Mouse (Mus musculus) forebrain, embryonic 14.5 days (tissue): ENCODE results near the gene Fam168a. TPM values are rescaled to one million over a fixed set of nuclear protein-coding genes. Genes with fewer than 3 reads are reported as not detected.
A peak's percentile ranks its signal among the peaks of the same experiment; 100 is the strongest.
"Not testable (repeated sequence)": the region's sequence is repeated elsewhere in the genome, so short reads cannot be mapped to it uniquely, and the experiment has no call there.

Experiments used
- ATAC-seq: fragments of 200-750 bp; cut with Nextera tagmentation; 2 replicates; pipeline ENCODE4 v1.8.0; 2017; ENCODE audit warnings: mild to moderate bottlenecking, moderate library complexity
- DNase-seq: peaks from one replicate; pipeline ENCODE4 v3.0.0-alpha.2; 2015; ENCODE audit warnings: low spot score
- H3K27ac ChIP-seq: fragments of 300-500 bp; sonication (generic); 2 replicates; pipeline ENCODE4 v1.5.1; 2014; ENCODE audit warnings: low read depth, mild to moderate bottlenecking, control low read depth, low read length, moderate library complexity
- H3K27me3 ChIP-seq: fragments of 300-500 bp; sonication (generic); replicated peaks from 2 replicates; pipeline ENCODE4 v1.6.1; 2014; ENCODE audit warnings: low read length, control low read depth, mixed read lengths; ENCODE audit not compliant: control insufficient read depth, insufficient read depth
- H3K36me3 ChIP-seq: fragments of 300-500 bp; sonication (generic); 2 replicates; pipeline ENCODE4 v1.6.1; 2014; ENCODE audit warnings: low read length, control low read depth; ENCODE audit not compliant: control insufficient read depth, insufficient read depth
- H3K4me1 ChIP-seq: fragments of 300-500 bp; sonication (generic); 2 replicates; pipeline ENCODE4 v1.6.1; 2014; ENCODE audit warnings: antibody characterized with exemption, low read length, control low read depth; ENCODE audit not compliant: control insufficient read depth, insufficient read depth
- H3K4me2 ChIP-seq: fragments of 300-500 bp; sonication (generic); 2 replicates; pipeline ENCODE4 v1.6.1; 2014; ENCODE audit warnings: mild to moderate bottlenecking, control low read depth, low read length
- H3K4me3 ChIP-seq: fragments of 300-500 bp; sonication (generic); 2 replicates; pipeline ENCODE4 v1.5.1; 2014; ENCODE audit warnings: low read depth, low read length, control low read depth
- H3K9ac ChIP-seq: fragments of 300-500 bp; sonication (generic); 2 replicates; pipeline ENCODE4 v1.6.1; 2014; ENCODE audit warnings: mild to moderate bottlenecking, low read length, control low read depth, moderate library complexity
- H3K9me3 ChIP-seq: fragments of 300-500 bp; sonication (generic); replicated peaks from 2 replicates; pipeline ENCODE4 v1.6.1; 2016; ENCODE audit warnings: low read length, control low read depth, mixed read lengths; ENCODE audit not compliant: control insufficient read depth
- WGBS: fragments of 180-500 bp; shearing (Covaris S2); extraction: QIAGEN DNeasy Blood & Tissue Kit; methylation state at CpG from one replicate; pipeline ENCODE4 v1.1.7; 2014; 5-methylcytosine and 5-hydroxymethylcytosine counted together
- polyA plus RNA-seq: library from polyadenylated mRNA; unstranded; fragments of >200 nt; fragmentation: Nextera tagmentation; extraction: Ambion mirVana; gene quantifications from 2 replicates; pipeline ENCODE4 v1.2.1, GENCODE M21; 2014

The Fam168a gene
- polyA plus RNA-seq, 1 experiment from 2014 or later, result 86.6 TPM

- Histone ChIP-seq H3K36me3 (peaks cover 4% of the 10 kb centered on the region; the same call in 1 of the 2 replicates), H3K27ac (no peak overlapping the region), H3K4me3 (no peak overlapping the region), H3K4me1 (no peaks in the 10 kb centered on the region), H3K4me2 (no peak overlapping the region), H3K9me3 (no peaks in the 10 kb centered on the region), H3K27me3 (no peaks in the 10 kb centered on the region), H3K9ac (no peak overlapping the region)
- ATAC-seq (no peak), DNase-seq (no peak)
Observed at GRCm38 (mm10) chr7:100845026-100845400, 138.6 kb downstream of the Fam168a start.

GRCm38 (mm10) chr7:100845412-100845811 lies 139.0 kb downstream of the Fam168a start:
- H3K4me3 ChIP-seq, result no peak overlapping the region
- H3K36me3 ChIP-seq, result peaks cover 4% of the 10 kb centered on the region; the same call in 1 of the 2 replicates
- no peaks in the 10 kb centered on the region for H3K4me1 ChIP-seq
- H3K27ac ChIP-seq, result no peak overlapping the region
- no peak overlapping the region for H3K9ac ChIP-seq
- no peaks in the 10 kb centered on the region for H3K9me3 ChIP-seq
- no peaks in the 10 kb centered on the region for H3K27me3 ChIP-seq
- H3K4me2 ChIP-seq, result no peak overlapping the region
- no peak for DNase-seq
- ATAC-seq, result no peak
- 57% methylated on average over 1 of the region's 1 CpGs for WGBS

- ATAC-seq, H3K27ac ChIP-seq, H3K4me3 ChIP-seq, H3K4me2 ChIP-seq, H3K9me3 ChIP-seq, H3K4me1 ChIP-seq, H3K36me3 ChIP-seq, H3K9ac ChIP-seq, DNase-seq, H3K27me3 ChIP-seq: not testable (repeated sequence)
- 65% methylated on average over 7 of the region's 7 CpGs for WGBS
Observed at GRCm38 (mm10) chr7:100846033-100846432, 139.6 kb downstream of the Fam168a start.

- no peaks in the 10 kb centered on the region for H3K9me3 ChIP-seq
- H3K4me3 ChIP-seq, result no peak overlapping the region
- H3K27ac ChIP-seq, result no peak overlapping the region
- H3K9ac ChIP-seq, result no peak overlapping the region
- ATAC-seq, result no peak
- no peaks in the 10 kb centered on the region; the same call in 1 of the 2 replicates for H3K36me3 ChIP-seq
- no peaks in the 10 kb centered on the region for H3K27me3 ChIP-seq
- no peak overlapping the region for H3K4me2 ChIP-seq
- 89% methylated on average over 6 of the region's 6 CpGs for WGBS
- 0 out of 2 replicates have a peak, but pooled peaks cover 3% of the 10 kb centered on the region for H3K4me1 ChIP-seq
- no peak for DNase-seq
Observed at GRCm38 (mm10) chr7:100847131-100847530, 140.7 kb downstream of the Fam168a start.

GRCm38 (mm10) chr7:100848744-100849143 lies 142.3 kb downstream of the Fam168a start:
- no peak overlapping the region for H3K27ac ChIP-seq
- no peaks in the 10 kb centered on the region for H3K27me3 ChIP-seq
- WGBS, result 23% methylated on average over 6 of the region's 6 CpGs
- H3K4me3 ChIP-seq, result no peak overlapping the region
- no peak overlapping the region for H3K9ac ChIP-seq
- H3K36me3 ChIP-seq, result no peaks in the 10 kb centered on the region
- DNase-seq (peak; percentile 67), ATAC-seq (no peak)
- H3K9me3 ChIP-seq, result no peaks in the 10 kb centered on the region
- H3K4me2 ChIP-seq, result no peak overlapping the region
- H3K4me1 ChIP-seq, result 0 out of 2 replicates have a peak, but pooled peaks cover 3% of the 10 kb centered on the region

GRCm38 (mm10) chr7:100849508-100849907 lies 143.1 kb downstream of the Fam168a start:
- Histone ChIP-seq H3K4me1 (0 out of 2 replicates have a peak, but pooled peaks cover 8% of the 10 kb centered on the region), H3K27ac (no peak overlapping the region), H3K9me3 (no peaks in the 10 kb centered on the region), H3K27me3 (no peaks in the 10 kb centered on the region), H3K4me2 (no peak overlapping the region), H3K36me3 (no peaks in the 10 kb centered on the region), H3K4me3 (no peak overlapping the region), H3K9ac (no peak overlapping the region)
- ATAC-seq (no peak), DNase-seq (no peak)
- WGBS, result 98% methylated on average over 2 of the region's 2 CpGs

GRCm38 (mm10) chr7:100851481-100852356 lies 145.3 kb downstream of the Fam168a start:
- Histone ChIP-seq H3K4me2 (no peak overlapping the region), H3K27ac (no peak overlapping the region), H3K27me3 (no peaks in the 10 kb centered on the region), H3K4me3 (no peak overlapping the region), H3K9ac (0 out of 2 replicates have a peak overlapping the region, but pooled peaks have one; percentile 13), H3K4me1 (peaks cover 19% of the 10 kb centered on the region), H3K9me3 (no peaks in the 10 kb centered on the region), H3K36me3 (no peaks in the 10 kb centered on the region)
- 65% methylated on average over 9 of the region's 9 CpGs for WGBS
- ATAC-seq, result no peak
- DNase-seq, result peak; percentile 35

GRCm38 (mm10) chr7:100853396-100853795 lies 147.0 kb downstream of the Fam168a start:
- ATAC-seq, result no peak
- WGBS, result 83% methylated on average over 3 of the region's 3 CpGs

GRCm38 (mm10) chr7:100854137-100854814 lies 147.8 kb downstream of the Fam168a start:
- H3K9ac ChIP-seq, result no peak overlapping the region

More at GRCm38 (mm10) chr7:100853396-100853795, 147.0 kb downstream of the Fam168a start:
- Histone ChIP-seq H3K36me3 (no peaks in the 10 kb centered on the region), H3K9ac (no peak overlapping the region), H3K4me3 (no peak overlapping the region), H3K4me2 (no peak overlapping the region), H3K27me3 (no peaks in the 10 kb centered on the region), H3K9me3 (no peaks in the 10 kb centered on the region), H3K4me1 (peaks cover 19% of the 10 kb centered on the region), H3K27ac (no peak overlapping the region)
- no peak for DNase-seq

More at GRCm38 (mm10) chr7:100854137-100854814, 147.8 kb downstream of the Fam168a start:
- ATAC-seq (no peak), DNase-seq (no peak)
- WGBS, result 52% methylated on average over 6 of the region's 6 CpGs
- Histone ChIP-seq H3K27ac (no peak overlapping the region), H3K4me1 (peaks cover 19% of the 10 kb centered on the region), H3K36me3 (no peaks in the 10 kb centered on the region), H3K9me3 (no peaks in the 10 kb centered on the region), H3K27me3 (no peaks in the 10 kb centered on the region), H3K4me3 (no peak overlapping the region), H3K4me2 (no peak overlapping the region)
